Mouse (Mus musculus): ENCODE results near the gene Ddi2.
A peak's percentile ranks its signal among the peaks of the same experiment; 100 is the strongest.

Gene Ddi2

DNA sequence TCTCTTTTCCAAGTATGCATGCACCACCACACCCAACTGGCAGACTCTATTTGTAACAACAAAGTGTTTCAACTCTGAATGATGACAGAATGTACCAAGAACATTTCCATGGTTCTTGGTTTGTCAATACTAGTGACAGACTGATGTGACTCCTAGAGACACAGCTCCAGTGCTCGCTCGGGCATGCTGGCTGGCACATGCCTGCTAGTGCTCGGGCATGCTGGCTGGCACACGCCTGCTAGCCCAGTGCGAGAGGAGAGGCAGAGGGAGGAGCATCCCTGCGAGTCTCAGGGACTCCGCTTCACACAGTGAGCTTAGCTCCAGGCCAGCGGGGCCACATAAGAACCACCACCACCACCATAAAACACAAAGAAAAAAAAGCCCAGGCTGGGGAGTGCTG lies 28.5 kb downstream of the Ddi2 start:
- ATAC-seq (ENCODE audit: low TSS enrichment), result no peak

DNA sequence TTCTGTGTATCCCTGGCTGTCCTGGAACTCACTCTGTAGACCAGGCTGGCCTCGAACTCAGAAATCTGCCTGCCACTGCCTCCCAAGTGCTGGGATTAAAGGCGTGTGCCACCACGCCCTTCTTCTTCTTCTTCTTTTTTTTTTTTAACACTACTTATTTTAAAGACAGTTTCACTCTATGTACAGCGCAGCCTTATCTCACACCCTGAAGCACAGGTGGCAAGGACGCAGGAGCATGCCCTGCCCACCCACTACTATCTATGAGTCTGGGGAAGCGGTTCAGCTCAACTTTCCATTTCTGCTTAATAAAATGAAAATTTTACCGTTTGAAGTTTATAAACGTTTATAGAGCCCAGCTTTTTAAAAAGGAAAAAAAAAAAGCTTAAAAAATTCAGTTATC lies 34.7 kb downstream of the Ddi2 start:
- no peak for ATAC-seq (ENCODE audit: low TSS enrichment)

DNA sequence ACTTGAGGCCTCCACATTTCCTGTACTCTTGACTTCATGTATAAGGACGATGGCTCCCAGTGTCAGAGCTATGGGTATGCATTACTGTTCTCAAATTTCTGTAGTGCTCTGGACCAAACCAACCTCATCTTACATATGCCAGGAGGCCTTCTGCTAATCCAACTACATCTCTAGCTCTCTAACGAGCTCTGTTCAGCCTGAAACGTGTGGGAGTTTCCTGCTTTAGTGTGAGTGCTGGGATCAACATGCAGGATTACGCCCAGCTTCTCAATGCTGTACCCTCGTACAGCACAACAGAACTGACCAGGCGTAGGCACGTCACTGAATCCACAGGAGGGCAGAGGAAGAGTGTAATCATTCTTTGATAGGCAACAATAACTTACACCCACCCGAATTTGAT lies 36.7 kb downstream of the Ddi2 start:
- ATAC-seq (ENCODE audit: low TSS enrichment), result peak; percentile 84

DNA sequence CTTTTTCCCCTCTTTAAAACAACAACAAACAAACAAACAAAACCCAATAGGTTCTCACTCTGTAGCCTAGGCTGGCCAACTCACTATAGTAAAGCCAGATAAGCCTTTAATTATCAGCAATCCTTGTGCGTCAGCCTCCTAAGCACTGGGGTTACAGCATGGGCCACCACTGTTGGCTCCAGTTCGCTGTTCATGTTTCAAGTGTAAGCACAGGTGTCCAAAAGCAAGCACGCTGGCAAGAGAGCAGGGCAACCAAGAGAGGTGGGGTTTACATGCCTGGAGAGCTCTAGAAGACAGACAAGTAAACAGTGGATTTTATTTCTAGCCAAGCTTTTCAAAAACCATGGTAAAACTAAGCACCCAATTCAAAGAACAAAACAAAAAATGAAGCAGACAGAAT lies 37.1 kb downstream of the Ddi2 start:
- no peak for ATAC-seq (ENCODE audit: low TSS enrichment)

DNA sequence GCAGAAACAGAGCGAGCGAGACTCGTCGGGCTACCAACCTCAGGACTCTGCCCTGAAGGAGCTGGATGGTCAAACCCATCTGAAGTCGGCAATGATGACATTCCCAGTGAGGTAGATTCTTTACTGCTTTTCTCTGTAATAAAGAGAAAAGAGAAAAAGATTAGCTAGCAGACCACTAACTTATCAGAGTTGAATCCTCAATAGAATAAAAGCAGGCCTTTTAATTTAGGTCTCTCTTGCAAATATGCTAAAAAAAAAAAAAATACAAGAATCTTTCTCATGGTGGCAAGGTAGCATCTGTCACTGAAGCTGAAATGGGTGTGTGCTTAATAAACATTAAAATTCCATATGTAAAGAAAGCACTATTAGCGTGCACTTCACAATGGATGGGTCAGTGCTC lies 37.7 kb downstream of the Ddi2 start, which contains the start of gene Rsc1a1:
TSS of gene Rsc1a1 (minus strand) at position 101 of the 400 bp plus-strand sequence.
- ATAC-seq (ENCODE audit: low TSS enrichment), result no peak

DNA sequence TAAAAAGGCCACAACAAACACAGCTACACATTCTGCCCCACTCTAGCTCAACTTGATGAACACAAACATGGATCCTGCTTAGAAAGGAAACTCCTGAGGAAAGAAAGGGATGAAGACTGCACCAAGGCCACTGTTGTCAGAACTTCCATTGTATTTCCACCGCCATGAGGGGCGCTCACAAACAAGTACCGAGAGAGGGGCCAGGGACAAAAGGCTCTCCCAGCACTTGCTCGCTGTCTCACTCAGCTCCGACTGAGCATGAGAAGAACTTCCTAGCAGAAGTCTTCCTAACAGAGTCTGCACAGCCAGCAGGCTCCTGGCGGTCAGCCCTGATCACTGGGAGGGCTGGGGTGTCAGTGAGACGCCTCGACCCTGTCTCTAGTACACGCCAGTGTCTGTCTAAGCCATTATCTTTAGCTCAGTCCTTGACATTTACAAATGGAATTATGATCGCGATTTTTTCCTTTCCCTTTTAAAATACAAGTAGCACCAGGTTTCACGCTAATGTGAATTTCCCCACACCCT lies 40.5 kb downstream of the Ddi2 start:
- ATAC-seq (ENCODE audit: low TSS enrichment), result no peak

DNA sequence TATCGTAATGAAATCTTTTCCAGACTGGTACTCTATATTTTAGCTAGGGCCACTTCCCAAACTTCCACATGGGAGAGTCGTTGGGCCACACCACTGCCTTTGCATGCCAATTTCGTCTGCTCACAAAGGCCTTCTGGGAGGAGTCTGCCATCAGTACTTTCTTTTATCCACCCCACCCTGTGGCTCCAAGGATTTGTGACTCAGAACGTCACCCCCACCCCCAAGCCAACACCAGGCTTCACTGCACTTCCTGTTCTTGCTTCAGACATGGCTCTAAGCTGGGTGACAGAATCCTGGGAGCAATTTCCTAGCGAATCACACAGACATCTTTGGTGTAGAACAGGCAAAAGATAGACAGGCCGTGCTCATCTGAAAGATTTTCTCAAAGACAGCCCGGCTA lies 41.5 kb downstream of the Ddi2 start:
- ATAC-seq (ENCODE audit: low TSS enrichment), result no peak

DNA sequence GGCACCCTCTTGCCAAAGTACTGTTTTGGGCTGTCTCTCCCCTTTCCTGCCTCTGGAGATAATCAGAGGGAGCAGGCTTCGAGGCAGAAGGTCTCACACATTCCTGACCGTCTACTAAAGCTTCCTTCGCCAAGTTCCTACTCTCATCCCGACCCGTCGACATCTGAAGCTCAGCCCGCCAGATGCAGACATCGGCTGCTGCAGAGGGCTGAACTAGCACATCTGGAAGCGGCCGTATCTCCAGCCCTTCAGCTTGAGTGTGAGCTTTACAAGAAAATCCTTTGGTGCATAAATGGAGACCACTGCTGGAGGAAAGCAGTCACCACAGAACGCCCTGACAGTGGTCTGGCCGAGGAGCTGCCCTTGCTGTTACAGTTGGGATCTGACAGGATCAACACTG lies 42.3 kb downstream of the Ddi2 start:
- no peak for ATAC-seq (ENCODE audit: low TSS enrichment)

DNA sequence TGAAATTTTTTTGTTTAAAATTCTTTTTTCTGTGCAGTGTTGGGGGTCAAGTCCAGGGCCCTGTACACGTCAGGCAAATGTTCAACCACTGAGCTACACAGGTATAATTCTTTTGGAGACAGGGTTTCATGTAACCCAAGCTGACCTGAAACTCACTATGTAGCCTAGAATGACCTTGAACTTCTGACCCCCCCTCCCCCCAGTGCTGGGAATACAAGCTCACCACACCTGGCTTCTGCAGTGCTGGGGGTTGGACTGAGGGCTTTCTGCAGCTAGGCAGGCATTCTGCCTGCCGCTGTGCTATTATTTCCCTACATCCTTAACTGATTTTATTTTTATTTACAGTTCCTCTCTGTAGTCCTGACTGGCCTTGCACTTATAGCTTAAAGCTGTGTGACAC lies 44.2 kb downstream of the Ddi2 start:
- no peak for ATAC-seq (ENCODE audit: low TSS enrichment)

DNA sequence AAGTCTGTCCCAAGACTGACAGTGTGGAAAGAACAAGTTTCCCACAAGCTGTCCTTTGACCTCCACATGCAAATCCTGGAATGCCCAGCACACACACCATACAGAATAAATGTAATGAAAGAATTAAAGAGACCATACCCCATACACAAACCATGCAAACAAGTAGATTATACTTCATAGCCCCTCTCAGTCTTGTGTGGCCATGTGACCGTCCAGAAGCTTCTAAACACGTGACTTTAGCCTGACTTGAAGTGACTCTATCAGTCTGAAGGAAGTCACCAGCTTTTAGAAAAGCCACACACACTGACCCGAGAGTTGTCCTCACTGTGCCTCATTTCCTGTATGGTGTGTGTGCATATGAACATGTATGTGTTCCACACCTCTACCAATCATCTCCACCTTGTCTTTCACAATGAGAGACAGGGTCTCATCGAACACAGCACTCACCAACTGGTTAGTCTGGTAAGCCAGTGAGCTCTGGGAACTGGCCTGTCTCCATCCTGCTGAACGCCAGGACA lies 46.7 kb downstream of the Ddi2 start:
- no peak for ATAC-seq (ENCODE audit: low TSS enrichment)

DNA sequence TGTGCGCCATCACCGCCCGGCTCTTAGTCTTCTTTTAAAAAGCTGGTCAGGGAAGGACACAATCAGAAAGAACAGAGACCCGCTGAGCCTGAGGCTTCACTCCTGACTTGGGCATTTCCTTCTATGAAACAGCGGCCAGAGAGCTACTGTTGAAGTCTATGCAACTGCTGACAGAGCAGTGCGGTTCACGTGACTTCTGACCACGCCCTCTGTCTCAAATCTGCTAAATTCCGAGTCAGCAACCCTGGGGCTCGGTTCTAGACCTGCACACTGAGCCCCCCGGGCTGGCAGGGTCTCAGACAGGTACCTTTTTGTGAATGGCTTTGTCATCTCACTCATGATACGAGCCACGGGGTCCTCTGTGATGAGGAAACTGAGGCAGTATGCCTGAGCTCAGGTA lies 50.9 kb downstream of the Ddi2 start:
- ATAC-seq (ENCODE audit: low TSS enrichment), result no peak

DNA sequence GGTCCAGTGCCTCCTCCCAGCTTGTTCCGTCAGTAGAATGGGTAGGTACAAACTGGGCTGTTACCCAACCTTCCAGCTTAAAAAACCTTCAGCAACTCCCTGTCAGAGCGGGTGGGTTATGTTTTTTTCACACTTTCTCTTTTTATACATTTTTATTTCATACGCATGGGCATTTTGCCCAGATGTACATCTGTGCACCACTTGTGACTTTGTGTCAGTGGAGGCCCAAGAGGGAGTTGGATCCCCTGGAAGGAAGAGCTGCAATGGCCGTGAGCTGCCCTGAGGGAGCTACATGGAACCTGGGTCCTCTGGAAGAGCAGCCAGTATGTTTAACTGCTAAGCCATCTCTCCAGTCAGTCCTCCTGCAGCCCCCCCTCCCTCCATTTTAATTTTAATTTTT lies 51.8 kb downstream of the Ddi2 start:
- no peak; the same call in 1 of the 2 replicates for ATAC-seq (ENCODE audit: low TSS enrichment)

DNA sequence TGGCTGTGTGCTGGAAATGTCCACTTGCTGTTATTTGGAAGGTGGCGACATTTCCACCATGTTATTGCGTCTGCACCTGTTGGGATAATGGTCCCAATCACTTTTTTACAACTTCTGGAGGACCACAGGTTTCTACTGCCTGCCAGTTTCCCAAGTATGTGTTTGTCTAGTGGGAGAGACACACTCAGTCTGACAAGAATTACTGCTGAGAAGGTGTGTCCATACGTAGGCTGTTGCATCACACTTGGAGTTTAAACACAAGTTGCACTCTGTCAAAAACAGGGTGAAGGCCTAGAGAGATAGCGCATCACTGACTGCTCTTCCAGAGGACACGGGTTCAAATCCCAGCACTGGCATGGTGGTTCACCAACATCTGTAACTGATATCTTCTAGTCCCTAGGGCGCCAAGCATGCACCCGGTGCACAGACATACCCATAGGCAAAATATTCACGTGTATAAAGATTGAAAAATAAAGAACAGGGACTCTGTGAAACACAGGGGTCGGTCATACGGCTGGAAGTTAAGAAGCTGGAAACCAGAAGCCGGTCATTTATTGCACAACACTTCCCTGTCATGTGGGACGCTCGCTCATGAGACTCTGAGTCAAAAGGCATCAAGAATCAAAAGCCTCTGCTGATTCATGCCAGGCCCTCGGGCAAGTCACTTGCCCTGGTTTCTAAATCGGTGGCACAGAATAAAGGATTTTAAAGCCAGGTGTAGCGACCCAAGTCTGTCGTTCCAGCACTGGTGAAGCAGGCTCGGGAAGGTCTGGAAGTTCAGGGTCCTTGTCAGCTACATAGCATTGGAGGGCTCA lies 53.1 kb downstream of the Ddi2 start:
- ATAC-seq (ENCODE audit: low TSS enrichment), result no peak

DNA sequence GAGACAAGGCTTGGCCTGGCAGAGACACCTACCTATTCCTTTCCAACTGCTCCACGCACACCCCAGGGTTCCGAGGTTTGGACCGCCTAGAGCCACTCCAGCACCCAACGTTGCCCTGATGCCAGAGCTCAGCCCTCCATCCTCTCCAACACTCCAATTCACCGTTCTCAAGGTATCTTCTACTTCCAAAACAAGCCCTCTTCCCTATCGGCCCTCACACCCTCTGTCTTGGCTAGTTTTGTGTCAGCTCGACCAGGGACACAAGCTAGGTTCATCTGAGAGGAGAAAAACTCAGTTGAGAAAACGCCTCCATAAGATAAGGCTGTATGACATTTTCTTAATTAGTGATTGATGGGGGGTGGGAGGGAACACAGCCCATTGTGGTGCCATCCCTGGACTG lies 58.4 kb downstream of the Ddi2 start, which contains the start of gene Plekhm2:
TSS of gene Plekhm2 (minus strand) at position 101 of the 400 bp plus-strand sequence.
- no peak for ATAC-seq (ENCODE audit: low TSS enrichment)

DNA sequence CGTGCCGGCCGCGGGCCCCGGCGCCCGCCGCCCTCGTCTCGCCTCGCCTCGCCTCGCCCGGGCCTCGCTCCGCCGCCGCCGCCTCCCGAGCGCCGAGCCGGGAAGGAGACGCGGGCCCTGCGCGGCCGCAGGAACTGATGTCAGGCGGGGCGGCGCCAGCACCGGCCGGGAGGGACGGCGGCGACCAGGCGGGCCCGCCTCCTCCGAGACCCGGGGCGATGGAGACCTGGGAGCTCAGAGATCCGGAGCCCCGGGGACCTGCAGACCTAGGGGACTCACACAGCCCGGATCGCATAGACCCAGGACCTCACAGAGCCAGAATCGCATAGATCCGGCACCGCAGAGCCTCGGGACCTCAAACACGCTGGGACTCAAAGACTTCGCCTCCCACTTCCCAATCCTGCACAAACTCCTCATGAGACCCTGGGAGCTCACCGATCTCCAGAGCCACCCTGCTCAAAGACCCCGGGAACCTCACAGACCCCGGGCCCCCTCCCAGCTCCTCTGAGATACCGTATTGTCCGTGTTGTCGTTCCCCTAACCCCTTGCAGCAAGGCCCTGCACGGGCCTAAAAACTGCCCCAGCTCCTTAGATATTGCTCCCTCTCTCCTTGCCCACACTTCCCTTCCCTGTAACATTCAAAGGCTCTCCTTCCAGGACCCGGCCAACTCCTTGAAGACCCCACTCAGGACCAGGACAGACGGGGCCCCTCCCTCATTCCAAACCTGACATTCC lies 59.0 kb downstream of the Ddi2 start:
- peak; percentile 94 for ATAC-seq (ENCODE audit: low TSS enrichment)

DNA sequence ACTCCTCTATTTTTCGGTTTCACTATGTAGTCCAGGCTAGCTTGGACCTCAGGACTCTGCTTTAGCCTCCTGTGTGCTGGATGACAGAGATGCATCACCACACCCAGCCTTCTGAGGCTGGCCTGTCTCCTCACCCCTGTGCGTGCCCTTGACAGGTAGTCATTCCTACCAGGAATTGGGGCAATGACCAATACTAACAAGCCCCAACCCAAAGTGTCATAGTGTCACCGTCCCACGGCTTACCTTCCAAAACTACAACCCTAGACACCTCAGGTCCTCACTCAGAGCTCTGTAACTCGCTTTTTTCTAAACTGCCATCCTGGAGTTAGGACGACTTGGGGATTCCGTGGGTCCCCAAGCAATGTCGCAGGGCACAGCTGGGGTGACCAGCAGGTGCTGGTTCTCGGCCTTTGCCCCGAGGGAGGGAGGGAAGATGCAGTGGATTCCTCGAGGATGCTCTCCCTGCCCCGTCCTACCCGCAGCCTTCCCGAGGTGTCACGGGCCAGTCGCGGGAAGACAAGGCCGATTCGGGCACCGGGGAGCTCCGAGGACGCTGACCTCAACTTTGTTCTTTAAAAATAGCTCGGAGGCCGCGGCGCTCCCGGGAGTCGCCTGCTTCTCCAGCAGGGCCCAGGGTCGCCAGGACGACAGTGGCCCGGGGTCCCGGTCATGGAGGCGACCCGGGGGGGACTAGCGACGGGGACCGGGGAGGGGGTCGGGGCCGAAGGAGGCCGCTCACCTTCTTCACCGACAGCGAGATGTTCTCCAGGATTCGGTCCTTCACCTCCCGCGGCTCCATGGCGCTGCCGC lies 59.9 kb downstream of the Ddi2 start:
- ATAC-seq (ENCODE audit: low TSS enrichment), result no peak

DNA sequence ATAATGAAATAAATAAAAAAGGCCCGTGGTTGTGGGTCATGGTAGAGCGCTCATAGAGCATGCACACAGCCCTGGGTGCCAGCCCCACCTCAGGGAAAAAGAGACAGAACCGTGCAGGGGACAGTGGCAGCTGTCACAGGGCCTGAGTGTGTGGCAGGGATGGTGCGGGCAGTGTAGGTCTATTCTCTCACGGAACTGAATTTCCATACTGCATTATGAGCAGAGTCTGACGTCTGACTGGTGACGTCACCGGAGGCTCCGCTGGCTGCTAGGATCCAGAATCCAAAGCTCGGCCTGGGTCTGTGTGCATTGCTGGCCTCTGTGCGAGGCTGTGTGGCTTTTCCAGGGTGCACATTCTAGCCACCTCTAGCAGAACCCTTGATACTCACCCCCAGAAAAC lies 62.3 kb downstream of the Ddi2 start:
- no peak for ATAC-seq (ENCODE audit: low TSS enrichment)

DNA sequence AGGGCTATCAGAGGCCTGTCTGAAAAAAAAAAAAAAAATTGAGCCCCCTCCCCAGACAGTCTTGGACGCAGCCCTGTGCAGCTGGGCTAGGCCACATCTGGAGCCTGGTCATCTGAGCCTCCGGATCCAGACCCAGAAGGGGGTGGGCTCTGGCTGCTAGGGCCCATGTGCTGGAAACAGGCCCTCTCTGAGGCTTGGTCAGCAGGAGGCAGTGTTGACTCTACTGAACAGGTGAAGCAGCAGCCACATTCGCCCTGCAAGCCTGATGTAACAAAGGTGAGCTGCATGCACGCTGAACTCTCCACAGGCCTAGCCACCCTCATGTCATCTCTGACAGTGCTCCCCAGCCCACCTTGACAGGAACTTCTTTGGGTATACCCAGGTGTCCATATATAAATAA lies 63.5 kb downstream of the Ddi2 start:
- no peak for ATAC-seq (ENCODE audit: low TSS enrichment)

DNA sequence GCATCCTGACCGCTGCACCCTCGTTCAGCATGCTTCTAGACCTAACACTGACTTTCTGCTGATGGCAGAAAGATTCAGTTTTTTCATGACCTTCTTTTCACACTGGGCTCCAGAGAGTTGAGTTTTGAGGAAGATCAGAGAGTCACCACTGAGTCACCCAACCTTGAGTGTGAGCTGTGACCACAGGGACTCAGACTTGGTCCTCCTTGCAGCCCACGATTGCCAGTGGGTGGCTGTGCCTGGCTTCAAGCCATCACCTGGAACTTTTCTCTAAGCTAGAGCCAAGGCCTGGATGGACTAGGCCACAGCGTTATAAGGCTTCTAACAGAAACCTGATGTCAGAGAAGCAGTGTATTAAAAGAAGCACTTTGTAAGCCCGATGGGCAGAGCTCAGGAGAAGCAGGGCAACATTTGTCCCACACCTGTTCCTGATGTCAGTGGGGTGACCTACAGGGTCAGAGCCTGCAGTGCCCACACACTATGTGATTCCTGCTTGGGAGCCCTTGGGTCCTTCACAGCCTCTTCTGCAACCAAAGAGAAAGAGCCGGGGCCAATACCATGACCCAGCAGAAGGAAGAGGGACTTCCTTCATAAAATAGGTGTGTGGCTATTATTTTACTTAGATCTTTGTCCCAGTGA lies 64.3 kb downstream of the Ddi2 start:
- no peak for ATAC-seq (ENCODE audit: low TSS enrichment)

DNA sequence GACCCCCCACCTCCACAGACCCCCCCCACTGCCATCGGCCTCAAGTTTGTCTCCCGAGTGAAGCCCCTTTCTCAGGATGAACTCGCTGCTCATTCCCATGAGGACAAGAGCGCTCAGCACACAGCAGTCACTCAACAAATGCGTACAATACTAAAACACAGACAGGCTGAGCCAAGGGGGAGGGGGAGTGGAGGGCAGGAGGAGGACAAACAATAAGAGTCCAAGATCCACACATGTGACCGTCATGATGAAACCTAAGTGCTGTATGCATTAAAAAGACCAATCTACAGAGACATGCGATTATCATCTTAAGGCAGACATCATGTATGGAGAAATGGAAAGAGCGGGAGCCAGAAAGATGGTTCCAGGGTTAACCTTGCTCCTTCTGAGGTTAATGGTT lies 66.3 kb downstream of the Ddi2 start:
- no peak for ATAC-seq (ENCODE audit: low TSS enrichment)

DNA sequence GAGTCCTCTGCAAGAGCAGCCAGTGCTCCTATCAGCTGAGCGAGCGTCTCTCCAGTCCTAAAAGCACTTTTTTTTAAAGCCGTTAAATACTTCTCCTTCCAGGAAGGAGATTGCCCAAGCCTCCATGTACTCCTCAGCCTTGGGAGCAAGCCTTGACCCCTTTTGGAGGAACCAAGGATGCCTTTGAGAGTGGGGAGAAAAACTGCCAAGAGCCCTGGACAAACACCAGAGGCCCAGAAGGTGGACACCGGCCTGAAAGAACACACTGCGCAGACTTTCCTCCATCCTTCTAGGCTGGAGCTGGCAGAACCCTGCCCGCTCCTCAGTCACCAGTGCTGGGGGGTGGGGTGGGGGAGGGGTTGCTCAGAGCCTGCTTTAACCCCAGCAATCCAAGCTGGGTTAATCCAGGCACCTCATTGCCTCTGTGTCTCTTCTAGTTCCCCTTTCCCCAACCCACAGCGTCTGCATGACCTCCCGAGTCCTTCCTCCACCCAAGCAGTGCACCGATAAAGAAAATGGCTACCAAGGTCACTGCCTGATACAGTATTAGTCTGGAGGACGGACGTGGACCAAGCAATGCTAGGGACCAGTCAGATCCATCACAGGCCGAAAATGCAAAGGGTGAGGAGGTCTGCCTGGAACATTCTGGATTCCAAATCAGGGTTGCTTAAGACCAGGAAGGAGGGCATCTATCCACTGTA lies 67.2 kb downstream of the Ddi2 start:
- ATAC-seq (ENCODE audit: low TSS enrichment), result peak; percentile 39; the same call in 1 of the 2 replicates

All from frontal cortex, adult (tissue).